Mouse (Mus musculus) thymus, postnatal 10 days (tissue): ENCODE measurements around the gene Parpbp.
A peak's percentile ranks its signal among the peaks of the same experiment; 100 is the strongest.

Experiments used
- DNase-seq, 2 experiments: peaks; one replicate each; pipeline ENCODE4 v3.0.0; 2021; ENCODE audit warnings: low spot score in 2 of 2

The Parpbp gene

DNA sequence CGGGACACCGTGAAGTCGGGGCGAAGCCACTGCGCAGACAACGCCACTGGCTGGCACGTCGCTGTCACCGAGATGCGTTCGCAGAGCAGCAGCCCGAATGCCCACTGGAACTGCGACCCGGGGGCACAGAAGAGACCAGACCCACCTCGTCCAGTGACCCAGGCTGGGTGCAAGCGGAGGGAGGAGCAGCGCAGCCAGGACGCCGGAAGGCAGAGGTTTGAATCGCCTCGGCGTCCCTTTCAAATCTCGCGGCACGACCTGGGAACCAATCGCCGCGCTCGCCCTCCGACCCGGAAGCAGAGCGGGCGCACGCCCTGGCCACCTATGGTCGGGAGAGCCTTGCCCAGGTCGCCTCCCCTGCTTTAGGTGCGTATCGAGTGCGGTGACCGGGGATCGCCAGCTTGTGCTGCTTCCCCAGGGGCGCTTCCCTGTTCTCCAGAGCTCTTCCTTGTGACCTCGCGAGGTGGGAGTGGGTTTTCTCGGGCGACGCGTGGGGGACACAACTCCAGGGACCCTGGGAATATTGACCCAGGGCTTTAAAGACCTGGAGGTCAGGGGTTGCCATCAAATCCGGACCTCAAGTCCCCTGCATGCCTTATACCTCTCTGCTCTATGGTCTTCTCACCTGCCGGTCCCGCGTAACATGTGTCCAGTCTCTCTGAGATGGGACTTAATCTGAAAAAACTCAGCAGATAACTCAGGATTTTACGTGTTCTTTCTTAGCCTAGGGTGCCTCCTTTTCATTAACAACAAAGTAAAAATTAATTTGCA lies at the start of gene Parpbp, which contains the start of gene Nup37:
Gene Parpbp, minus strand, starts transcription at position 235 of the 771 bp plus-strand sequence.
Gene Nup37, plus strand, starts transcription at position 286 of the 771 bp plus-strand sequence.
- peak; percentile 78 to 92 for DNase-seq

DNA sequence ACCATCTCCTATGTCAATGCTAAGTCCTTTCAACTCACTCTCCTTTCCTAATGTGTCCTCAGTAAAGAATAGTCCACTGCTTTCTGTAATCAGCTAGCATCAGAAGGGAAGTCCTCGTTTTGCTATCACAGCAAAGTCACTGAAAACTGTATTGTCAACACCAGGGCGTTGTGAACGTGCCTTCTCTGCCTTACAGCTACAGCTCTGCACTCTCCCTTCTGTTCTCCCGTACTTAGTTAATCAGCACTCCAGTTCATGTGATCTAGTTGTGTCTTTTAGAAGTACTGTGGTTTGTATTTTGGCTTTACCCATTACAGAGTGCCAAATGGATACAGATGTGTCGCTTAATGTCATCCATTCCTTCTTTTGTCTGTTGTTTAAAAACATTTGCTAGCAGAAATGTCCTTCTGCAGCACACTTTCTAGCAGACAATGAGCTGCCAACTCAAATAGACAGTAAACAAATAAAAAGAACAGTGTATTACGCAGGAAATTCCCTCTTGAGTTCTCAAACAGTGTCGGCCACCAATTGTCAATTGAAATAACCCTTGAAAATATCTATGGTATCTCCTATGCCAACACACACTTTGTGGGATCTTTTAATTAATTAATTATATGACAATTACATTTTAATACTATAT lies 20.8 kb upstream of the Parpbp start:
- no peak for DNase-seq

DNA sequence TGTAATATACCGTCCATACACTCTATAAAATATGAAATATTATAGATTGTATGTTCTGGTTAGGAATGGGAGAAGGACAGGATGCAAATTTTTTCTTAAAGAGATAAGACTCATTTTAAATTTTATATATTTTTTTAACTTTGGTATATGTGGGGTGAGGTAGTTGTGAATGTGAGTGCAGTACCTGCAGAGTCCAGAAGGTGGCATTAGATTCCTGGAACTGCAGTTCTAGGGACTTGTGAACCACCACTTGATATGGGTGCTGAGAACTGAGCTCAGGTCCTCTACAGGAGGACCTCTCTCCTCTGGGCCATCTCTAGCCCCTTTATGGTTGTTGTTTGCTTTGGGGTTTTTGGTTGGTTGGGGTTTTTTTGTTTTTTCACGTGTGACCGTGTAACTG lies 19.4 kb upstream of the Parpbp start:
- peak in 1 of 2 experiments; percentile 24 for DNase-seq

DNA sequence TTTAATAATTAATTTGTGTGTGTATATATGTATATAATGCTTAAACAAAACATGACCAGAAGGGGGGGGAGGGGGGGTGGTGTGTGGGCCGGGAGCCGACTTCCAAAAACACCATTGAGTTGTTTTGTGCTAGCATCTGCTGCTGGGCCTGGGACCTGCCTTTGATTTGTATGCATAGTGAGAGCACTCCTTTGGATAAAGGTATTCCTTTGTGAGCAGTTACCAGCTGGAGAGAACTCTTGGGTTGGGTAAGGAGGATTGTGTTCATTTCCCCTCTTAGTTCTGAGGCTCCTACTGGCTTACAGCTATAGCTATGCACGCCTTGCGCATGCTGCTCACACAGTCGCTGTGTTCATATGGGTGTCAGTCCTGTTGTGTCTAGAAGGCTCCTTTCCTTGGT lies 15.9 kb upstream of the Parpbp start:
- DNase-seq = no peak

DNA sequence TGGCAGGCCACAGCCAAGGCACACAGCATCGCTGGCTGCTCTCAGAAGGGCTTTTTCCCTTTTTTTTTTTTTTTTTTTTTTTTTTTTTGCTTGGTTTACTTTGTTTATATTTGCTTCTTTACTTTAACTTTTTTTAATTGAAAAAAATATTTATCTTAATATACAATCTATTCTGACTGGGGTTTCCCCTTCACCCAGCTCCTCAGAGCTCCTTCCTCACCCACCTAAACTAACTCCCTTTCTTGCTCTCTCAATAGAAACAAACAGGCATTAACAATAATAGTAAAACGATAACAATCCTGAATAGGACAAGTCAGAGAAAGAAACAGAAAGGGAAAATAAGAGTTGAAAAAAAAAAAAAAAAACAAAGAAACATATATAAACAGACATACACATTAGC lies 15.4 kb upstream of the Parpbp start:
- DNase-seq = no peak

DNA sequence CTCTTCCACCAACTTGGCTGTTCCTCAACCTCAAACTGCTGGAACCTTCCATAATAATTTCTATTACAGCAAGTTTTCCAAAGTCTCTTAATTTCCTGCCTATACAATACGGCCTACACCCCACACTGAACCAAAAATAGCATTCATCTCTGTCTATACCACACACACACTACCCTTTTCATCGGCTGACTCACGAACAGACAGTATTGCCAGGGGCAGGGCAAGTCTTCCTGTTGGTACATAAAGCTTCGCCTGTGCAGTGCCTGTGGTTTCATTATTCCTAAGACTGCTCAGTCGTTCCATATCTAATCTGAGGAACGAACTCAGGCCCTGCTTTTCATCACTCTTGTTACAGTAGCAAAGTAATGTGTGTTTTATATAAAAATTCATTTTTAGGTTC lies 4.9 kb upstream of the Parpbp start:
- no peak for DNase-seq

DNA sequence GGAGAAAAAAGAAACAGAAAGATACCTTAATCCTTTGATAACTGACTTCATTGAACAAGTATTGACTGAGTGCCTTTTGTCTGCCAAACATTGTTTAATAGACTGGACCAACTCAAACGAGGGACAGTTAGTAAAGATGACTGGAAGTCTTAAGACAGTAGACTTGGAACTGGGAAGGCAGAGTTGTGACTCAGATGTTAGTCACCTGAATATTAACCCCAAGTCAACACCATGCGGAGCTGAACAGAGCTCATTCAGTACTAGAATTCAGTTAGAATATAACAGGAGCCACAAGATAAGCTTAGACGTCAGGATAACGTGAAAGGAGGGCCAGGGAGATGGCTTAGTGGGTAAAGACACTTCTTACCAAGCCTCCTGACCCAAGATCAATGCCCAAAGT lies 3.6 kb upstream of the Parpbp start:
- DNase-seq = no peak

DNA sequence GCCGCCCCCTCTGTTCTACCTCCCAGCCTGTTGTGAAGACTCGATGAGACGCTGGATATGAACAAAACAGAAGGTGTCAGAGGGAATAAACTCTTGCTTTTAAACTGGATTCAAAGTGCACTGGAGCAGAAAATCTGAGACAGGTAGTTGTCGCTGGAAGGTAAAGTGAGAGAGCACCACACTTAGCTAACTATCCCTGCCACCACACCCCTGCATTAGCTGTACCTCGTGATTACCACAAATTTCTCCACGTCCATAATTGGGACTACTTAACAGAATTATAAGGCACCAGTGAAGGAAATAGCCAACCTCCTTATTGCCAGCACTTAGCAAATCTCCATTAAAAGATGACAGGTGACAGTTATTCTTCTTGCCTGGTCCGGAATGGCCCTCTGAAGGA lies 554 bp downstream of the Parpbp start:
- no peak for DNase-seq

DNA sequence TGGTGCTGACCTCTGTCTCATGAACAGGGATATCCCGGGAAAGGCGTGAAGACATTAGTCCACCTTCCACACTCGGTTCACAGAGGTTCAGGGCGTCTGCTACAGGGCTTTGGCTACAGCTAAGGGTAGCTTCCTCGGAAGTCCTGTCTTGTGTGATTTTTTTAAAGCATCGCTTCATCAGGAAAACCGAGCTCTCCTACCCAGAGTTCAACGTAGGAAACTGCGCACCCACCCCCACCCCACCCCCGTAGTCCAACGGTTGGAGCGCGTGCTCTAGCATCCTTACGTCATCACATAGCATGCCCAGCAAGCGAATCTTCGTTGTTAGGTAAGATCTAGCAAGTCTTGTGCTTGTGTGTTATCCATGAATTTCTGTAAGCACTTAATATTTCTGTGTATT lies 11.1 kb downstream of the Parpbp start:
- DNase-seq = no peak

DNA sequence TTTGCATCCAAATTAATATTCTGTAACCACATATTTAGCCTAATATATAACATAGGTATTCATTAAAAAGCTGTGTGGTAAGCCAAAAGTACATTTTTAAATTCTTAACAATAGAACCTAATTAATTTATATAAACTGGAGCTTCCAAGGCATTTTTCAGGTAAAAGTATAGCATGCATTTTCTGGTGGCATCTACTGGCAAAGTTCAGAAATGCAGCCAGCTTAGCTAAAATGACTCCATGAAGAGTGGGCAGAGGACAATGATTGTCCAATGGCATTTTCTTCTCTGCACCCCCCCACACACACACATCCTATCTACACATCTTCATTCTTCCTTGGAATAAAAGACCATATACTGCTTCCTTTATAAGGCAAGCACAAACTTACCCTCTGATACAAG lies 27.0 kb downstream of the Parpbp start:
- no peak for DNase-seq

DNA sequence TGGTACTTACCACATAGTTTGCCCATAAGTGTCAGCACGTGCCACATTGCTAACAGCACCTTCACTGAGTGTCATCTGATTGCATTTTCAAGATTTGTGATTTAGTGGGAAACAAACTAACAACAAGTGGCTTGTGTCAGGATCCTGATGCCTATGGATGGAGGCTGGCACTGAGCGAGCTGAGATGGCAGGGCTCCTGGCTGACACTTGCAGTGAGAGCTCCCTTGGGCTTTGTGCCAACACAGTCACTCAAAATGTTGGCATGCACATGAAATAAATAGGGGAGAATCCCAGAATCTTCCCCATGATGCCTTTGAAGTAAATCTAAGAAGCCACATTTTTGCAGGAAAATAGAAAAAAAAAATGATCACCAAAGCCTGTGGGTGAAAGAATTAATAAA lies 33.5 kb downstream of the Parpbp start:
- DNase-seq = no peak

DNA sequence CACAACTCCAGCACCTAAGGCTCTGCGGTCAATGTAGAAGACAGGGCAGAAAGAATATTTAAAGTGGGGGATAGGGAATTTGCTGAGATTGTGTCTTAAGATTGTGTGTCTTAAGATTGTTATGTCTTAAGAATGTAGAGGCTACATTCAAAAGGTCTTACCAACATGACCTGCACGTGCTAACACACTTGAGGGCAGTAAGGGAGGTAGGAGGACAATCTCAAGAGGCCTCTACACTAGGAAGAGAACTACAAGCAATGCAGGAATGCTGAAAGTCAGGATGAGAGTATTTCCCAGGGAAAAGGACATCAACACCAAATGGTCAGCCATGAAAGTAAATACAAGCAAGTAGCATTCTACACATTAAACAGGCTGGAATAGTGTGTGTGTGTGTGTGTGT lies 40.6 kb downstream of the Parpbp start:
- DNase-seq = no peak

DNA sequence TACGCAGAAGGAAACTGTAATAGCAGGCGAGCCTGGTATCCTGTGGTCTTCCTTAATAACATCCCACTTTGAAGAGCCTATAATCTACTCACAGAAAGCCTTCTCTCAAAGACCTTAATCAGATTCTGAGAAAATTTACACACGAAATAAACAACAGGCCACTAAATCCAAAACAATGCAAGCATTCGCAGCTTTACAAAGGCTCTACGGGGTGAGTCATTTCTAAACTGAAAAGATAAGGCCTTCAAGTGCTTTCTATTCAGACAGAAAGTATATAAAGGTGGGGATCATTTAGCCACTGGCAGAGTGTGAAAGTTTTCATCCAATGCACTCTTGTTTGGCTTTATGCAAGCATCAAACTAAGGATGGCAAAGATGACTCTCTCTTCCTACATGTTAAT lies 56.0 kb downstream of the Parpbp start, which contains the start of gene Pmch:
Gene Pmch, plus strand, starts transcription at position 301 of the 400 bp plus-strand sequence.
- DNase-seq = no peak

DNA sequence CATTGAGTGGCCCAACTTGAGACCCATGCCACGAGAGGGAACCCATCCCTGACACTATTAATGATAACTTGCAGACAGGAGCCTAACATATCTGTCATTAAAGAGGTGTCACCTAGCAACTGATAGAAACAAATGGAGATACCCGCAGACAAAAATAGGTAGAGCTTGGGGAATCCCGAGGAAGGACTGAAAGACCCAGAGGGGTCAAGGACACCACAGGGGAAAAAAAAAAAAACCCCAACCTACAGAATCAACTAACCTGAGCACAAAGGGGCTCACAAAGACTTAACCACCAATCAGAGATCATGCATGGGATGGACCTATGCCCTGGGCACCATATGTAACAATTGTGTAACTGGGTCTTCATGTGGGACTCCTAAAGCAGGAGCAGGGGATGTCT lies 79.4 kb downstream of the Parpbp start:
- DNase-seq = no peak

DNA sequence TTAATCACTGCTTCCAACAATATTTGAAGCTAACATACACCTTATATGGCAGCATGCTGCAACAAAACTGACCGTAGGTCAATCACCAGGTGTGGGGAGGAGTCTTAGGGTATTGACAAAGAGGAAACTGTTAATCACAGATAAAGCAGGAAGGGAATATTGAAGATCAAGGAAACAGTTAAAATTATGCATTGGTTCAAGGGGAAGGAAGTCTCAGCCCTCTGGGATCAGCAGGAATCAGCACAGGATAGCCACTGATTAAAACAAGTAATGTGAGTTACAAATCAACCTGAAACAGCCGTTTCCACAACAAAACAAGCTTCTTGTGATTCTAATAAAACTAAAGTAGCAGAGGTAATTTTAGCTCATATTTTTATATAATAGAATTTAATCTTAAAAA lies 81.9 kb downstream of the Parpbp start:
- no peak for DNase-seq

DNA sequence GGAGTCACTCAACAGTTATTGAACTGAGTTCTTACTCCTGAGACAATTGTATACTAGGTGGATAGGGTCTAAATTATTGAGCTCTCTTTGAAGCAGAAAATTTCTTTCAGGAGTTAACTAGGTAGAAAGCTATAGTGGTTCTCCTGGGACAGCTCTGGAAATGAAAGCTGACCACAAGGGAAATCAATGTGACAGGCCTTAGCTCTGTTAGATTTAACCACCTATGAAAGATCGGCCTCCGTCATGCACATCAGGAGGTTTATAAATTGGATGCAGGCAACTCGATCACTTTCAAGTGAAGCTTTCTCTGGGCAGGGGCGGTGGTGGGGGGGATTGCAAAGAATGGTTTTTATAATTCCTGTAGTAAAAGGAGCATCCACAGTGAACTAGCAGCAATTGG lies 83.3 kb downstream of the Parpbp start:
- DNase-seq = no peak

DNA sequence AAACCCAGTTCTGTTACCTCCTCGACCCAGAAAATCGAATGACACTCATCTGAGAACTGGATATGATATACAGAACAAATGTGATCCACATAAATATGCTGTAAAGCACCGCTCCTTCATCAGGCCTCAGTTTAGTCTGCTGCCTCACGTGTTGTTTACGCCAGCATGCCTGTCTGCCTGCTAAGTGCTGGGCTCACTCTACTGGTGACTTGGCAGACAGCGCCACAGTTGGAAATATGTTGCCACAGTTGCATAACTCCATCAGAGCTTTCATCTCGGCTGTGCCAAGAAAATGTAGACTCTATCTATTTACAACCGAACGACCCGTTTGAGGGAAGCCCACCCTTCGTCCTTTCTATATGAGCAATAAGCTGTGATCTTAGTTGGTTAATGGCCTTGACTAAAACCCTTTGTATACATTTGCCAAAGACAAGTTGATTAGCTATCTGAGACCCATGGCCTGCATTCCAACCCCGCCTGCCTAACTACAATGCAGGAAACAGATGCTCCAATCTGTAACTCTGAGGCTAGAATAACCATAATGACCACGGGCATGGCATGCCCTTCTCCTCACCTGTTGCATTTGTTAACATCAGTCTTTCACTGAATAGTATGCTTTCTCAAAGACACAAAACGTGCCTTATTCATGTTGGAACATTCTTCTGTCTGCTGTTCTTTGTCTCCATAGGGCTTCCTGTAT lies 89.6 kb downstream of the Parpbp start:
- no peak for DNase-seq

DNA sequence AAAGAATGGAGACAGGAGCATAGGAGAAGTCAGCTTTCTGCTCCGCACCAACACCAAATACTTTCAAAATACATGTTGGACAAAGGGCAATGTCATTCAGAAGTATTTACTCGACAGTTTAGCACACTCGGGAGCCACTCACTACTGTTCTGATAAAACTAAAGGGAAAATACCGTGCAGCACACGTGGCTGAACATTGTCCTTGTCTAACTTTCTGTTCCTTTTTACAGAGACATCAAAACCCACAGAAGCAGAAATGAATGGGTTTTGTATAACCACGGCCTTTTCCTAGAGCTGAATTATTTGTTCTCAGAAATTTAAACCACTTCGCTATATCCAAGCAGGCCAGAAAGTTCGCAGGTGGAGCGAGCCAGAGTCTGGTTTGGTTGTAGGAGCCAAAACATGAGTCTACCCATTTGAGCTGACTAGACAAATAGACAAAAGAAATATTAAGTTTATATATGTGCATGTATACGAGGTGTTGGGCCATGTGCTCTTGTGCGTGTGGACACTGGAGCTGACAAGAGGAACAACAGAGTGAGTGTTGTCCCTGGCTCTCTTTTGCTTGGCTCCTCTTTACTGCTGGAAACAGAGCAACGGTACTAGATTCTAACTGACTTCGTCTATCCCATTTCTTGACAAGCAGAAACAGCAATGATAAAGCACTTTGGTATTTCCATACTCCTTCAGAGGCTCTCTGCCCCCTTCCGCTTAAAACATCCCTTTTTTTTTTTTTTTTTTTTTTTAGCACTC lies 92.3 kb downstream of the Parpbp start:
- no peak for DNase-seq

DNA sequence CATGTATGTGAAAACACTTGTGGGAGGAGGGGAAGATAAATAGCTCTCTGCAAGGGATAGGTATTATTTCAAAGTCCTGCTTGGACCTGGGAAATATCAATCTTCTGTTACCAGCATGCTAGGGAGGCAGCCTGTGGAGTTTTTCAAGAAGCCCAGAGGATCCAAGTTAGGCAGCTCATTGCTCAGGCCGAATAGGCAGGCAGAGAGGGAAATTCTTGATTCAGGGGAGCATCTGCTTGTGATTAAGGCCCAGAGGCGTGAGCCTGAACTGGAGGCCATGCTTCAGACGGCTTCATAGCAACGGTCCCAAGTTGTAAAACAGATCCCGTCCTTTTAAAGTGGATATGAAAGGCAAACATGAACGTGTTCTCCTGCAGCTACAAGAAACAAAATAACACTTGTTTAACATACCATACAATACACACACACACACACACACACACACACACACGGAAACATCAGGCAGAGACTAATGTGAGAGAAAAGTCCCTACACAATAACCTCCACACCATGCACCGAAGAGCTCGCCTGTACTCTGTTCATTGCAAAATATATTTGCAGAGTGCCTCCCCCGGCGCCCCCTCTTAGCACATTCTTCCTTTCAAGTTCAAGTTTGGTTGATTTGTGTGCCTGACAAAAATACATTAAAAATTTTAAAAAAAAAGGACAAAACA lies 100.5 kb downstream of the Parpbp start:
- no peak for DNase-seq

DNA sequence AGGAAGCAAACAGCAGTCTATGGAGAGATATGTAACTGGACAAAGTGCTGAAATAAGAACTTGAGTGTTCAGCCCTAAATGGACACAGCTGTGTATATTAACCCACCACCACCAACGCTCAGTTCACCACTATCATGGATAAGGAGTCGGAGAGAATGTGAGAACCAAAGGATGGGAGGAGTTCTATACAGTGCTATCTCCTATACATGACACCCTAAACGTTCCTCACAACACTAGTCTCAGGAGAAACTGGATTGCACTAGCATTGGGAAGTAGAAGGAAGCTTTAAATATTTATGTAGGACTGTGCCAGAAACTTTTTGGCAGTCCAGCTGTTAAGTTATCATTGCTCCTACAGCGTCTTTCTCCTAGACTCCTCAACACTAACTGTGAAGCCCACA lies 102.4 kb downstream of the Parpbp start:
- no peak for DNase-seq
